Mouse (Mus musculus): ENCODE results near the gene N4bp3. TPM values are rescaled to one million over a fixed set of nuclear protein-coding genes. Genes with fewer than 3 reads are reported as not detected.

N4bp3 gene
- total RNA-seq, 2 experiments from 2014 or later: 0.89 TPM; not detected in 1

- ATAC-seq (replicated peaks; ENCODE audit: low FRiP score, low TSS enrichment, poor library complexity, severe bottlenecking): peak; percentile 81
Measured at GRCm38 (mm10) chr11:51609266-51609909, 41.3 kb downstream of the N4bp3 start.

- peak; percentile 32 for ATAC-seq (replicated peaks; ENCODE audit: low FRiP score, low TSS enrichment, poor library complexity, severe bottlenecking)
Measured at GRCm38 (mm10) chr11:51607096-51607738, 43.4 kb downstream of the N4bp3 start.

- ATAC-seq (replicated peaks; ENCODE audit: low FRiP score, low TSS enrichment, poor library complexity, severe bottlenecking): peak; percentile 69
Measured at GRCm38 (mm10) chr11:51606447-51607095, 44.1 kb downstream of the N4bp3 start, which contains the start of gene Hnrnpab. Hnrnpab (minus strand) TSS chr11:51606847.

- ATAC-seq (replicated peaks; ENCODE audit: low FRiP score, low TSS enrichment, poor library complexity, severe bottlenecking): peak; percentile 22; the same call in 1 of the 2 replicates
Measured at GRCm38 (mm10) chr11:51605602-51606446, 44.8 kb downstream of the N4bp3 start.

DNA sequence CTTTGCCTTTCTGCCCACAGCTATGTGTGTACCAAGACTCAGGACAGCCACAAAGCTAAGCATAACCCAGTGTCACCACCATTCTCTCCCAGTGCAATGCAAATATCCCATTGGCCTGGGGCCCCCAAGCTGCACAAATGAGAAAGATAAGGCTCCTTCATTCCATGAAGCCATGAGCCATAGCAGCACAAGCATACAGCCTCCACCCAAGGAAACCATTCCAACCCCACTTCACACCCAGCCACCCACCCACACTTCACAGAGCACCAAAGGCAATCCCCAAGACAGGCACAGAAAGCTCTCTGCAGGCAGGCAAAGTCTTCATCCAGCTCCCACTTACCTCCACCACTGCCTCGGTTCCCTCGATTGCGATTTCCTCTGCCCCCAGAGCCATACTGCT, 48.4 kb downstream of the N4bp3 start:
- no peak for ATAC-seq (replicated peaks; ENCODE audit: low FRiP score, low TSS enrichment, poor library complexity, severe bottlenecking)

GRCm38 (mm10) chr11:51597553-51597952, 53.1 kb downstream of the N4bp3 start:
- no peak for ATAC-seq (replicated peaks; ENCODE audit: low FRiP score, low TSS enrichment, poor library complexity, severe bottlenecking)

DNA sequence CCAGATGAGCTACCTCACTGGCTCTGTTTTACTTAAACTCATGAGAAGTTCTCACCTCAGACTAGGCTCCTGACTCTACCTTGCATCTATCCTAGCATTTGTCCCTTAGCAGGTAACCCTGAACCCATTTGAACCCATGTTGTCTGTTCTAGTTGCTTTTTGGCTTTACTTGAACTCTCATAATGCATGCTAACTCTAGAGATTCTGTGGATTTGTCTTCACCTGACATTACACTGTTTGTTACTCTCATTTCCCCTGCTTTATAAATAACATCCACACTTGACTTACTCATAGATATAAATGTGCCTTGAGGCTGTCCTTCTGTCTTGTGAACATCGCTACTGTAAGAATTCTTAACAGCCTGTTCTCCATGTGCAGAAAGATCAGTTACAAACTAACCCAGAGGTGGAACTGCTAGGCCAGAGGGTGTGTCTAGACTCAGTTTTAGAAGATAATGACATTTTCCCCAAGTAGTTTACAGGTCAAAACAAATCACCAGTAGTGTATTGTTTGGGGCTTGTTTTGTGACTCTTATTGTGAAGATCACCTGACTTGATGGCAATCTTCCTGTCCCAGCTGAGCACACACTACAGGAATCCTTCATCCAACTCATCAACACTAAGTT, 55.1 kb downstream of the N4bp3 start:
- ATAC-seq (replicated peaks; ENCODE audit: low FRiP score, low TSS enrichment, poor library complexity, severe bottlenecking): no peak

- no peak for ATAC-seq (replicated peaks; ENCODE audit: low FRiP score, low TSS enrichment, poor library complexity, severe bottlenecking)
Measured at GRCm38 (mm10) chr11:51594715-51595350, 55.8 kb downstream of the N4bp3 start.

DNA sequence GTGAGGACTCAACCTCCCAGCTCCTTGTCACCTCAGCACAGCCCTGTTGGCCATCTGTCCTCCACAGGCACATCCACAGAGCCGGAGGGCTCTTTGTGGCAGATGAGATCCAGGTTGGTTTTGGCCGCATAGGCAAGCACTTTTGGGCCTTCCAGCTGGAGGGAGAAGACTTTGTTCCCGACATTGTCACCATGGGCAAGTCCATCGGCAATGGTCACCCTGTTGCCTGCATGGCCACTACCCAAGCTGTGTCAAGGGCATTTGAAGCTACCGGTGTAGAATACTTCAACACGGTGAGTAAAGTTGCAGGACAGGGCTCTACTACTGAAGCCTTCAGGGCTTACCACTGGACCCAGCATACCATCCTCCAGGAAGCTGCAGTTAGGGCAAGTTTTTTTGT, 56.8 kb downstream of the N4bp3 start:
- no peak for ATAC-seq (replicated peaks; ENCODE audit: low FRiP score, low TSS enrichment, poor library complexity, severe bottlenecking)

GRCm38 (mm10) chr11:51593368-51593767, 57.3 kb downstream of the N4bp3 start:
- no peak for ATAC-seq (replicated peaks; ENCODE audit: low FRiP score, low TSS enrichment, poor library complexity, severe bottlenecking)

Other genes with a start within 250 kb of the N4bp3 start
- 30.5 and 34.7 TPM in 2 replicates for gene Phykpl, start 66.1 kb downstream of the N4bp3 start, total RNA-seq (2014; fragmentation: Nextera tagmentation)
- 8.8 and 19.9 TPM in 2 replicates for gene Phykpl, start 66.1 kb downstream of the N4bp3 start, total RNA-seq (2017)
- 644 and 702 TPM in 2 replicates for gene Hnrnpab, start 44.0 kb downstream of the N4bp3 start, total RNA-seq (2014; fragmentation: Nextera tagmentation)
- 1,394 and 1,753 TPM in 2 replicates for gene Hnrnpab, start 44.0 kb downstream of the N4bp3 start, total RNA-seq (2017)
- 285 and 292 TPM in 2 replicates for gene Nhp2, start 31.1 kb downstream of the N4bp3 start, total RNA-seq (2014; fragmentation: Nextera tagmentation)
- gene Nhp2, start 31.1 kb downstream of the N4bp3 start, total RNA-seq (2017): 141 and 176 TPM in 2 replicates
- gene Rmnd5b, start 14.9 kb downstream of the N4bp3 start, total RNA-seq (2014; fragmentation: Nextera tagmentation): 37.0 TPM in 2 replicates
- 9.5 and 17.6 TPM in 2 replicates for gene Rmnd5b, start 14.9 kb downstream of the N4bp3 start, total RNA-seq (2017)
- not detected in 2 replicates for gene D930048N14Rik, start 112 bp upstream of the N4bp3 start, total RNA-seq (2014; fragmentation: Nextera tagmentation)
- not detected in 2 replicates for gene D930048N14Rik, start 112 bp upstream of the N4bp3 start, total RNA-seq (2017)
- gene 0610009B22Rik, start 38.0 kb upstream of the N4bp3 start, total RNA-seq (2014; fragmentation: Nextera tagmentation): 26.9 and 27.6 TPM in 2 replicates
- gene 0610009B22Rik, start 38.0 kb upstream of the N4bp3 start, total RNA-seq (2017): 11.5 and 13.8 TPM in 2 replicates
- 23.5 and 30.5 TPM in 2 replicates for gene Sec24a, start 112.8 kb upstream of the N4bp3 start, total RNA-seq (2014; fragmentation: Nextera tagmentation)
- gene Sec24a, start 112.8 kb upstream of the N4bp3 start, total RNA-seq (2017): 6.2 and 6.5 TPM in 2 replicates
- gene Sar1b, start 112.8 kb upstream of the N4bp3 start, total RNA-seq (2014; fragmentation: Nextera tagmentation): 63.9 and 74.0 TPM in 2 replicates
- gene Sar1b, start 112.8 kb upstream of the N4bp3 start, total RNA-seq (2017): 62.2 and 85.3 TPM in 2 replicates
- 11.1 and 12.1 TPM in 2 replicates for gene Jade2, start 206.8 kb upstream of the N4bp3 start, total RNA-seq (2014; fragmentation: Nextera tagmentation)
- 7.1 and 8.9 TPM in 2 replicates for gene Jade2, start 206.8 kb upstream of the N4bp3 start, total RNA-seq (2017)

Data from megakaryocyte-erythroid progenitor cell, adult 5-6 weeks (primary cell).